Mouse (Mus musculus) c-Kit-positive CD71-negative TER-119-negative erythroid progenitor cells, embryonic 14.5 days (primary cell): Measurements from ENCODE around the gene Cdyl.
"Not testable (repeated sequence)": the region's sequence is repeated elsewhere in the genome, so short reads cannot be mapped to it uniquely, and the experiment has no call there.

Experiments
- DNase-seq: peaks from one replicate; pipeline ENCODE4 v3.0.0-alpha.2; 2013; ENCODE audit warnings: low read depth

Cdyl gene

DNA sequence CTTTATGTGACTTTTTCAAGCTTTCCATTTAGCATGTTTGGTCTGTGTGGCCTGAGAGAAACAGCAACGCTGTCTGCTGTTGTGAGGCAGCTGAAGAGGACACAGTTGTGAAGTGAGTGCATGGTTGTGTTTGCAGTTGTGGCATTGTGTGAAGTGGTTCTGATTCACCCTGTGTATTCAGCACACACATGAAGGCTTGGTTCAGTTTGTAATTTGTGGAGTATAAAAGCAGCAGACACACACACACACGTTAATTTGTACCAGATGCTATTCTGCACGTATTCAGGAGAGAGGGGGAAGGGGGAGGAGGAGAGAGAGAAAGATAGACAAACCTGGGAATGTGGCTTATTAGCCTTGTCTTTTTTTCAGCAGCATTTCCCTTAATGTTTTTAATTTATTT lies 146.1 kb downstream of the Cdyl start:
- DNase-seq, result no peak

- DNase-seq, result no peak
Observed at GRCm38 (mm10) chr13:35806165-35806564, 146.5 kb downstream of the Cdyl start.

DNA sequence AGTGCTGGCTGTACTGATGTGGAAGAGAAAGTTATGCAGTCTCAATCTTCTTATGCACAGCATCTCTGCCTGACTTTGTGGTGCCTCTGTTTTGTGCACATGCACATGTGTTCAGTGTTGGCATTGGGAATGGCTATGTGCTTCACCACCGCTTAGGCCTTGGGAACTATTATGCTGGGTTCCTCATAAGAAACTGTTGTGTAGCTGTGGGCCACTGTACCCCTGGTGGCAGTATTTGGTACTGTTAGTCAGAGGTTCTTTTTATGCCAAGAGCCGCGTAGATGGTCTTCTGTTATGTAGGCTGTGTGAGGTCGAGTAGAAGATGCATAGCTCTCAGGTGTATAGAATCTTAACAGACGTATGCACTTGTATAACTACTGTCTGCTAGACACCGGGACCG lies 147.4 kb downstream of the Cdyl start:
- no peak for DNase-seq

GRCm38 (mm10) chr13:35807525-35807924 lies 147.9 kb downstream of the Cdyl start:
- no peak for DNase-seq

DNA sequence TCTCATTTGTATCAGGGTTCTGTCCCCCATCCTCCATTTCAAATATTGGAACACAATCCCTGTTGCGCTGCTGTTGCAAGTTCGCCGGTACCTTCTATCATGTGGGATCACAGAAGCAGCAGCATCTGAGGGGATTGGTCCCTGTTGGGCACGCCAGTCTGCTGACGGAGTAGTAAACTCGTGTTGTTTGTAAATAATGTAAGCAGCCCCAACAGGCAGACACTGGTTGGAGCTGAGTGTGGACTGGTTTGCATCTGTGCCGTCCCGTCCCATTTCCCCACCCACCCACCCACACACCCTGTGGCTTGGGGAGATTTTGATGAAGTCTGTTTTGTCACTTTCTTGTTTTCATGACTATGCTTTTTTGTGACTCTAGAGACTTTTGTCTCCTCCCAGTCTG lies 148.3 kb downstream of the Cdyl start:
- DNase-seq, result no peak

DNA sequence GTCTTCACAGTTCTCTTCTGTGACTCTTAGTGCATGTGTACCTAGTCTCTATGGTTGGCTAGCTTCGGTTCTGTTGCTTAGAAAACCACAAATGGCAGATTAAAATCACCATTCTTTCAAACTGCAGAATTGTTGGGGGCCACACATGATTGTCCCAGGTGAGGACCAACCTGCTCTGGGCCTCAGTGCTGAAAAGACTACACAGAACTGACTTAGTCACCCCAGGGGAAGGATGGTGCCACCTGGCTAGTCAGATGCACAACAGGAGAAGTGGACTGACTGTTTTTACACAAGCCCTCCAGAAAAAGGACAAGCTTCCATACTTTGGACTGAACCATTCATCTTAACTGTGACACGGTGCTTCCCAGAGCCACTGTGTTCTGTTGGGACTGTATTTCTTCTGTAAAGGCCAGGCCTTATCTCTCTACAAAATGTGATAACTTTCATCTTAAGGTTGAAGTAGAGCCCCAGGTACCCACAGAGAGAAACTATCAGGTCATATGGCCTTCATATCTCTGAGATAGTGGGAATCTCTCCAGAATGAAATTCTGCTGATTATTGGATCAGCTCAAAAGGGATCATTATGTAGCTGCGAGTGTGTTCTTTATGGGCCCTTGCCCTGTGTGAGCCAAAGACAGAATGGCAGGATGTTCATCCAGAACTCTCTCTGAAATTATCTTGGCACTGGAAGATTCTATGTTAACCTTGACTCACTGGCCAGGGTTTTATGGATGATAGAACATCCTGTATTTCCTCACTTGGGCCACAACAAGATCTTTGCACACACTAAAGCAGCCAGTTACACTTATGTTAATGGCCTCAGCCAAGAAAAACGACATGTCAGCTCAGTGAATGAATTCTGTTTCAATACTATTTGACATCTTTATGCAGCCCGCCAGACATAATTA lies 149.9 kb downstream of the Cdyl start:
- no peak for DNase-seq

- DNase-seq, result no peak
Observed at GRCm38 (mm10) chr13:35810160-35810537, 150.5 kb downstream of the Cdyl start.

- no peak for DNase-seq
Observed at GRCm38 (mm10) chr13:35811361-35812190, 151.9 kb downstream of the Cdyl start.

GRCm38 (mm10) chr13:35812191-35812440 lies 152.5 kb downstream of the Cdyl start:
- DNase-seq, result no peak

DNA sequence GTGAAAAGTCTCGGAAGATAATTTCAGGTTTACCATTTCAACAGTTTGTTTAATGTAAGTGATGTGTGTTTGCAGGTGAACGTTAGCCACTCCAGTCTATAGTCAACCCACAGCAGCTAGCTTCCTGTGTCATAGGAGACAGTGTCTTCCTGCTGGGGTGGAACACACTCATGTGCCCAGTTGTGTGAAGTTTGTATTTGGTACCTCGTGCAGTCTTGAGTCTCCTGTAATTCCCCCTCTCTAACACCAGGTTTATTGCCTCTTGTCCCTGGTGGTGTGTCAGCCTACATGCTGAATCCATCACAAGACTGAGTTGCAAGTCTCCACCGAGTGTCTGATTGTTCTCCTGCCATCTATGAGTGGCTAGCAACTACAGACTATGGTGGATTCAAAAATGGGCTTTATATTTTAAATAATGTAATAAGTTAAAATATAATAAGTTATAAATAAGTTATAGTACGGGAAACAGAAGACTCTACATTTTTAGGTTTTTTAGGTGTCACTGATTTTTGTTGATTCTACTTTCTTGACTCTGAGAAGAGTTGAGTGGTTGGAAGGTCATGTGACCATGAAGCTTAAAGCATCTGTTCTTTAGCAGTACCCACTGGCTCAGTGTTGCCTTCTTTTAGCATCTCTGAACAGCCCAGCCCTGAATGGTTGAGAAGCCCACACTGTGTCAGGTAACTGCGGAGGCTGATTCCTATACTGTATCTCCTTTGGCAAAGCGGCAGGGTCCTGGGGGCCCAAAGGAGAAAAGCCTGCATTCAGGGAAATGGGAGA lies 153.9 kb downstream of the Cdyl start:
- DNase-seq, result no peak

DNA sequence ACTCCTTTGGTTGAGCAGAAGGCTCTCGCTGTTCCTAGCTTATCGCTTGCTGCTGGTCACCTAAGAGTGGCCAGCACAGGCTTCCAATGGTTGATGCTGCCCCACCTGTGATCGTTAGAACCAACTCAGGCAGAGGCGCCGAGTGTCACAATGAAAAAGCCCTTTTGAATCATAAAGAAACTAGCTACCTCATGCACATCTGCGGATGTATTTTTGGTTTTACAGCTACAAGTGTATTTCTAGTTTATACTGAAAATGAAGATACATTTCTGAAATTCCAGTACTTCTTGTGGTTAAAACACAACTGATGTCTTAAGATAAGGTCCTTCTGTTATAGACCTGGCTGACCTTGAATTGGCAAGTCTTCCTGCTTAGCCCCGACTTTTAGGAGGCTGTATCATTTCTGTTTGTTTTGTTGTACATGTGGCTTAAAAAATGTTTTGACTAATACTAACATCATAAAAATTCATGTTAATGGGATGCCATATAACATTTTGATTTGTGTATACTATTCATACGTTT lies 155.6 kb downstream of the Cdyl start:
- no peak for DNase-seq

DNA sequence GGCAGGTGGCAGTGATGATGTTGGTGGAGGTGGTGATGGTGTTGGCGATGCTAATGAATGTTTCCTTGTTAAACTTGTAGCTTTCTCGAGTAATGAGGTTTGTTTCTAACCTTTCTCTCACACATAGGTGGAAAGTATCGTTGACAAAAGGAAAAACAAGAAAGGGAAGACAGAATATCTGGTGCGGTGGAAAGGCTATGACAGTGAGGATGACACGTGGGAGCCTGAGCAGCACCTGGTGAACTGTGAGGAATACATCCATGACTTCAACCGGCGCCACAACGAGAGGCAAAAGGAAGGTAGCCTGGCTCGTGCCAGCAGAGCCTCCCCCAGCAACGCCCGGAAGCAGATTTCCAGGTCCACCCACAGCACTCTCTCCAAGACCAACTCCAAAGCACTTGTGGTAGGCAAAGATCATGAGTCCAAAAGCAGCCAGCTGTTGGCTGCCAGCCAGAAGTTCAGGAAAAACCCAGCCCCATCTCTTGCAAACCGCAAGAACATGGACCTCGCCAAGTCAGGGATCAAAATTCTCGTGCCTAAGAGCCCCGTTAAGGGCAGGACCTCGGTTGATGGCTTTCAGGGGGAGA lies 156.2 kb downstream of the Cdyl start:
- DNase-seq, result no peak

DNA sequence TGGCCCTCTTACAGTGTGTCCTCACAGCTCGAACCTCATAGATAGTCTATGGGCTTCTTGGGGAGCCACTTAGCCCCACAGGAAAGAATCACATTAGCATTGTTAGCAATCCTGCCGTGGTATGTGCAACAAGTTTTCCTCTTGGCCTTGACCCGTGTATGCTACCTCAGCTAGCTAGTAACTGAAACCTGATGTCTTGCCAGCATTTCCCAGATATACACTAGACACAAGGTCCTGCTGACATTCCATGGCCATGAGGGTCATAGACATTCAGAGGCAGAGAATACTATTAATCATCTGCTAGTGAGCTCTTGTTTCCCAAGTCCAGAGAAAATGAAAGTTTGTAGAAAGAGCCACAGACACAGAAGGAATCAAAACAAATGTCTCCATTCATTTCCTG lies 158.0 kb downstream of the Cdyl start:
- DNase-seq, result no peak

GRCm38 (mm10) chr13:35818060-35818459 lies 158.4 kb downstream of the Cdyl start:
- DNase-seq, result no peak

GRCm38 (mm10) chr13:35821821-35822454 lies 162.3 kb downstream of the Cdyl start:
- no peak for DNase-seq

GRCm38 (mm10) chr13:35822795-35823194 lies 163.2 kb downstream of the Cdyl start:
- DNase-seq, result no peak

DNA sequence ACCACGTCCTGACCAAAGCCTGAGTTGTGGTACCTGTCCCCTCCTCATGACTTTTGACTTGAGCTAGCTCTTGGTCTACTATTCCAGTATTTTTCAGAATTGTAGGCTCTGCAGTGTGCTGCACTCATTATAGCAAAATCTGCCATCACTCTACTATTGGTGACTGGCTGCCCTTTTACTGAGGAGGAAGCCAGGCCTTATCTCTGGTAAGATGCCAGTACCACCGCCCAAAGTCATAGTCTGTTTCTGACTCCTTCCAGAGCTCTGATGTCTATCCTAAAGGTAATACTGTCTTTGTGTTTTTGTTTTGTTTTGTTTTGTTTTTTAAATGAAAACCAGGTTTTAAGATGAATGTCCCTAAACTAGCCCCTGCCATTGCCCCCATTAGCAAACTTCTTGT lies 166.0 kb downstream of the Cdyl start:
- no peak for DNase-seq

DNA sequence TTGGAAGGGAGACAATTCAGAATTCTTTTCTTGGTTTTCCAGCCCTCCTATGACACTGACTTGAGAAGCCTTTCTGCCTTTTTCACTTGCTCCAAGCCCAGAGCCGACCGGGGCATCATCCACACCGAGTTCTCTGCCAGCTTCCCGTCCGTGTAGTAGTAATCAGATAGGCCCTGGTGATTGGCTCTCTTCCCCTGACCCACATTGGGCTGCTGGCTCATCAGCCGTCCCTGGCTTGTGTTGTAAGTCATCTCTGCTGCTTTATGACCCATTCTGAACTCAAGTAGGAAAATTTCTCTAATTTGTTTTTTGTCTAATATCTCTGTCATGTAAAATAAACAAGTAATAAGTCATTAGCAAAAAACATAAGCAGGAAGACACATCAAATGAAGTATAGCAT lies 173.0 kb downstream of the Cdyl start:
- no peak for DNase-seq

DNA sequence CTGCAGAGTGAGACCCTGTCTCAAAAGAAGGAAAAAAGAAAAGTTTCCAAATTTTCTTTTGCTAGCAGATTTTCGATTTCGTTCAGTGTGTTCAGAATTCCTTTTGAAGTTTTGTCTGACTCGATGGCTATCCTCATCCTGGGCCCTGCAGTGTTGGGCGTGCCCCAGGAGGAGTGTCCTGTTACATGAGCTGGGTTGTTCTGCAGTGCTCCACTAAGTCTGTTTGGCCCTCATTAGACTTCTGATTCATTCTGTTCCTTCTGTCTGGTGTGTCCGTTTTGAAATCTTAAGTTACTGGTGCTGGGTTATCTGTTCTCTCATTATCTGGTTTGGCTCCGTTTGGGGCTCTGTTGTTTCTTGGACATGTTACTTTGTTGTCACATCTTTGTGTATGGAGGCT lies 174.3 kb downstream of the Cdyl start:
- DNase-seq, result no peak

- no peak for DNase-seq
Observed at GRCm38 (mm10) chr13:35835669-35836068, 176.0 kb downstream of the Cdyl start.

DNA sequence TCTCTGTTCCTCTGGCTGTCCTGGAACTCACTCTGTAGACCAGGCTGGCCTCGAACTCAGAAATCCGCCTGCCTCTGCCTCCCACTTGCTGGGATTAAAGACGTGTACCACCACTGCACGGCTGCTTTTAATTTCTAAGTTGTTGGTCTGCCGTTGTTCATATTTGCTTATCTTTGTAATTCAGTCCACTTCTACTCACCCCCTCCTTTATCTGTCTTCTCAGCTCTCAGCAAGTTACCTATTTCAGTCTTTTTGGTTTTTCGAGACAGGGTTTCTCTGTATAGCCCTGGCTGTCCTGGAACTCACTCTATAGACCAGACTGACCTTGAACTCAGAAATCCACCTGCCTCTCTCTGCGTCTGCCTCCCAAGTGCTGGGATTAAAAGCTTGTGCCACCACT lies 176.9 kb downstream of the Cdyl start:
- not testable (repeated sequence) for DNase-seq

DNA sequence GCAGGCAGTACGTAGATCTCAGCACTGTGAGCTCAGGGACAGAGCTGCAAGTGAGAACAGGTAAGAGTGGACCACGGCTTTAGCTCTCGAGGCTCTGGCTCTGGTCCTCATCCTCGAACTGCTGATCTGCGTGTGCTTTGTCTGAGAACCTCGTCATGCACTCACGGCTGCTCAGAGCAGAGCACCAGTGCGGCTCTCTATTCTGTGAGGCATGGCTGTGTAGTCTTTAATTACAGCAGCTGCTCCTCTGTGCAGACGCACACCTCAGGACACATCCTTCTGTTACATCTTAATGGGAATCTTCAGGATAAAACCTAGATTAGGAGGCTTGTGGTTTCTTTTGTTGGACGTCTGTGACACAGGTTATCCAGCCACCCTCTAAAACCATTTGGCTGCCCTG lies 180.5 kb downstream of the Cdyl start:
- no peak for DNase-seq
